Mouse (Mus musculus) liver, adult 2 months (tissue): ENCODE data around the gene Atp6v1c2. TPM values are rescaled to one million over a fixed set of nuclear protein-coding genes. Genes with fewer than 3 reads are reported as not detected.

ENCODE experiments used
- DNase-seq: peaks from one replicate; pipeline ENCODE4 v3.0.0-alpha.2; 2011; ENCODE audit warnings: low read depth, low spot score; ENCODE audit errors: extremely low read depth
- H3K27ac ChIP-seq: fragments of 200-500 bp; replicated peaks from 2 replicates; pipeline ENCODE4 v1.5.1; 2012; ENCODE audit warnings: low read depth, mild to moderate bottlenecking, control low read depth, inconsistent platforms, low read length; ENCODE audit not compliant: insufficient read depth
- H3K27me3 ChIP-seq: fragments of 200-500 bp; 2 replicates; pipeline ENCODE4 v1.6.1; 2012; ENCODE audit warnings: mild to moderate bottlenecking, moderate library complexity, low read length, inconsistent platforms; ENCODE audit not compliant: control insufficient read depth, insufficient read depth
- H3K36me3 ChIP-seq: fragments of 200-500 bp; 2 replicates; pipeline ENCODE4 v1.6.1; 2012; ENCODE audit warnings: low read length, inconsistent platforms; ENCODE audit not compliant: control insufficient read depth, insufficient read depth
- H3K4me1 ChIP-seq: fragments of 200-500 bp; 2 replicates; pipeline ENCODE4 v1.6.1; 2011; ENCODE audit warnings: low read length; ENCODE audit not compliant: control insufficient read depth, insufficient read depth
- H3K4me3 ChIP-seq: fragments of 200-500 bp; 2 replicates; pipeline ENCODE4 v1.5.1; 2011; ENCODE audit warnings: low read depth, mild to moderate bottlenecking, control low read depth, low read length, moderate library complexity; ENCODE audit not compliant: insufficient read depth
- H3K79me2 ChIP-seq: fragments of 200-500 bp; 2 replicates; pipeline ENCODE4 v1.6.1; 2012; ENCODE audit warnings: inconsistent platforms, mild to moderate bottlenecking, low read length, moderate library complexity; ENCODE audit not compliant: control insufficient read depth, insufficient read depth
- H3K9ac ChIP-seq: fragments of 200-500 bp; 2 replicates; pipeline ENCODE4 v1.6.1; 2012; ENCODE audit warnings: low read depth, mild to moderate bottlenecking, control low read depth, inconsistent platforms, low read length
- CTCF ChIP-seq: fragments of 200-500 bp; IDR thresholded peaks from 2 replicates; pipeline ENCODE4 v1.5.1; 2011; ENCODE audit warnings: low read depth, low read length, control low read depth
- POLR2A ChIP-seq: fragments of 200-500 bp; IDR thresholded peaks from 2 replicates; pipeline ENCODE4 v1.6.1; 2011; ENCODE audit warnings: low read length, control low read depth; ENCODE audit not compliant: insufficient read depth; ENCODE audit errors: extremely low read depth
- WGBS: fragments of 180-500 bp; shearing (Covaris S2); methylation state at CpG from one replicate; pipeline ENCODE4 v1.1.7; 2018; 5-methylcytosine and 5-hydroxymethylcytosine counted together
- polyA plus RNA-seq: library from polyadenylated mRNA; depleted of rRNA; stranded (reverse); fragments of >200 nt; gene quantifications from 2 replicates; pipeline ENCODE4 v1.2.3, GENCODE M21; 2012
- total RNA-seq: library from RNA; depleted of rRNA; stranded (reverse); fragments of >200 nt; gene quantifications from 2 replicates; pipeline ENCODE4 v1.2.3, GENCODE M21; 2014

The Atp6v1c2 gene
- total and polyA plus RNA-seq, 2 experiments, result not detected

DNA sequence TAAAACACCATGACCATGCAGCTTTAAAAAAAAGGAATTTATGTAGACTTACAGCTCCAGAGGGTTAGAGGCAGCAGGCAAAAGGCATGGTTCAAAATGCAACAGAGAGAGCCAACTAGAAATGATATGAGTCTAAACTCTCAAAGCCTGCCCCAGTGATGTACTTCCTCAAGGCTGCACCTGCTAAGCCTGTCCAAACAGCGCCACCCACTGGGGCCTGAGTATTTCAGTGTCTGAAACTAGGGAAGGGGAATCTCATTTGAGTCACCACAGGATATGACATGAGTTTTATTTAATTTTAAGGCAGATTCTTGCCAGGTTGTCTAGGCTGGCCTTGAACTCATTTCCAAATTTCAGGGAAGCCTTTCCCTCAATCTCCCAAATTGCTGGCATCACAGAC lies 57.9 kb downstream of the Atp6v1c2 start:
- H3K27me3 ChIP-seq, result no peaks in the 10 kb centered on the region

GRCm38 (mm10) chr12:17267316-17267715 lies 61.8 kb downstream of the Atp6v1c2 start:
- DNase-seq, result peak; percentile 17
- WGBS, result 6% methylated on average over 4 of the region's 4 CpGs
- H3K4me3 ChIP-seq, result peak overlapping the region; percentile 88
- no peaks in the 10 kb centered on the region for H3K27me3 ChIP-seq
- peaks cover 23% of the 10 kb centered on the region for H3K36me3 ChIP-seq
- H3K9ac ChIP-seq, result peak overlapping the region; percentile 42; the same call in 1 of the 2 replicates
- H3K27ac ChIP-seq, result no peak overlapping the region
- H3K4me1 ChIP-seq, result peaks cover 23% of the 10 kb centered on the region
- TF ChIP-seq POLR2A (no peak), CTCF (no peak)
- H3K79me2 ChIP-seq, result peaks cover 16% of the 10 kb centered on the region; the same call in 1 of the 2 replicates

More for the DNA sequence above, 57.9 kb downstream of the Atp6v1c2 start:
- TF ChIP-seq CTCF (peak; percentile 65), POLR2A (no peak)
- no peak overlapping the region for H3K27ac ChIP-seq
- peaks cover 23% of the 10 kb centered on the region for H3K4me1 ChIP-seq
- no peak overlapping the region for H3K9ac ChIP-seq
- 86% methylated on average over 1 of the region's 1 CpGs for WGBS
- DNase-seq, result peak; percentile 24
- no peak overlapping the region for H3K4me3 ChIP-seq
- H3K79me2 ChIP-seq, result peaks cover 16% of the 10 kb centered on the region; the same call in 1 of the 2 replicates
- H3K36me3 ChIP-seq, result peaks cover 59% of the 10 kb centered on the region

DNA sequence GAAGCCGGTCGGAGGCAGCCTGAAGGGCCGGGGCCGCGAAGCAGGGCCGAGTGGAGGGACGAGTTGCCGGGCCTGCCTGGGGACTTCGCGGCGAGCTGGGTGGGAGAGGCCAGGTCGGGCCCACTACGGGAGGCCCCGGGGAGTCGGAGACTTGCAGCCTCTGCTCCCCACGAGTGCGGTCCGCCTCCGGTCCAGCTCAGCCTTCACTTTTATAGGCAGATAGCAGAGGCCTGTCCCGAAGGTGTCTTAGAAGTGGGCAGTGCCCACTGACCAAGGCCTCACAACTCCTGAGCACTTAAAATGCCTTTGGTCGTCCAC lies 62.5 kb downstream of the Atp6v1c2 start:
- TF ChIP-seq POLR2A (no peak), CTCF (no peak)
- H3K36me3 ChIP-seq, result peaks cover 16% of the 10 kb centered on the region
- H3K4me3 ChIP-seq, result peak overlapping the region; percentile 88
- peak overlapping the region; percentile 96 for H3K9ac ChIP-seq
- DNase-seq, result peak; percentile 47
- under 1% methylated on average over 21 of the region's 21 CpGs for WGBS
- peaks cover 23% of the 10 kb centered on the region for H3K4me1 ChIP-seq
- no peaks in the 10 kb centered on the region for H3K27me3 ChIP-seq
- peak overlapping the region; percentile 53; the same call in 1 of the 2 replicates for H3K27ac ChIP-seq
- H3K79me2 ChIP-seq, result peaks cover 16% of the 10 kb centered on the region; the same call in 1 of the 2 replicates

GRCm38 (mm10) chr12:17265971-17266672 lies 63.0 kb downstream of the Atp6v1c2 start, which contains the start of gene Pdia6:
Pdia6 (plus strand) TSS chr12:17266545.
- Histone ChIP-seq H3K27ac (peak within 1 kb of the TSS; percentile 53; the same call in 1 of the 2 replicates), H3K36me3 (peaks cover 11% of the 10 kb centered on the region)
- under 1% methylated on average over 48 of the region's 48 CpGs for WGBS

DNA sequence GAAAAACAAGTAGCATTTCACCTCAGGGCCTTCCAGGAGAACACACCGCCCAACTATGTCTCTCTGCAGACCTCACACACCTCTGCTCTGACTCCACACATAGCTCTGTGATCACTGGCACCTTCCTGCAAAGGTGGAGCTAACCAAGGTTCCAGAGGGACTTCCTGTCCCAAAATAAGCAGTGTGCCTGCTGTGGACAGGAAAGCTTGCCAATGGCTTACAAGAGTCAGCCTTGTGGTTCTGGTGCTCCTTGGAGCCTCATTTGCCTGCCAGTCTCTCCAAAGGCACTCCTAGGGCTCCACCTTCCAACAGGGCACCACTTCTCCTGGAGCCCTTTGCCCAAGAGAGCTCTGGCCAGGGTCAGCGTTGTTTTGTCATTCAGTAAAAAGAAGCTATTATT lies 64.3 kb downstream of the Atp6v1c2 start:
- DNase-seq, result peak; percentile 22

More at GRCm38 (mm10) chr12:17265971-17266672, 63.0 kb downstream of the Atp6v1c2 start, which contains the start of gene Pdia6:
- peak; percentile 77 for DNase-seq
- Histone ChIP-seq H3K9ac (peak within 1 kb of the TSS; percentile 96), H3K79me2 (peaks cover 16% of the 10 kb centered on the region; the same call in 1 of the 2 replicates), H3K4me3 (peak within 1 kb of the TSS; percentile 88), H3K4me1 (peaks cover 21% of the 10 kb centered on the region), H3K27me3 (no peaks in the 10 kb centered on the region)
- no peak for TF ChIP-seq CTCF
- TF ChIP-seq POLR2A, result peak; percentile 92

DNA sequence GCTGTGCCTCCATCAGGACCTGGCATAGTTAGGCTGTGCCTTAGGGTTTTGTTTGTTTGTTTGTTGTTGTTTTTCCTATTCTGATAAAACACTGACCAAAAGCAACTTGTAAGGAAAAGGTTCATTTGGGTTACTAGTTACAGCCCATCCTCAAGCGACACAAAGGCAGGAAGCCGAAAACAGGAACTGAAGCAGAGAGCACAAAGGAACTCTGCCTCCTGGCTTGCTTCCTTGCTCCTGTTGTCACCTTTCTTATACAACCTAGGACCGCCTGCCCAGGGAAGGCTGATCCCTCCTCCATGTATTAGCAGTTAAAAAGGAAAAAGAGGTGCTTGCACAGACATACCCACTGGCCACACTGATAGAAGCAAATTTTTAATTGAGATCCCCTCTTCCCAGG lies 65.3 kb downstream of the Atp6v1c2 start:
- no peak for TF ChIP-seq POLR2A
- TF ChIP-seq CTCF, result no peak
- DNase-seq, result no peak
- Histone ChIP-seq H3K4me3 (no peak overlapping the region), H3K9ac (no peak overlapping the region), H3K27me3 (no peaks in the 10 kb centered on the region), H3K4me1 (peaks cover 13% of the 10 kb centered on the region), H3K27ac (no peak overlapping the region), H3K79me2 (peaks cover 10% of the 10 kb centered on the region; the same call in 1 of the 2 replicates), H3K36me3 (no peaks in the 10 kb centered on the region)
- 78% methylated on average over 3 of the region's 3 CpGs for WGBS

More for the DNA sequence above, 64.3 kb downstream of the Atp6v1c2 start:
- Histone ChIP-seq H3K79me2 (peaks cover 10% of the 10 kb centered on the region; the same call in 1 of the 2 replicates), H3K4me3 (no peak overlapping the region), H3K27me3 (no peaks in the 10 kb centered on the region), H3K27ac (no peak overlapping the region), H3K36me3 (no peaks in the 10 kb centered on the region), H3K9ac (no peak overlapping the region), H3K4me1 (peaks cover 15% of the 10 kb centered on the region)
- TF ChIP-seq CTCF, result no peak
- no peak for TF ChIP-seq POLR2A
- 96% methylated on average over 2 of the region's 2 CpGs for WGBS
